Mouse (Mus musculus): Measurements from ENCODE around the gene Ankfn1.
A peak's percentile ranks its signal among the peaks of the same experiment; 100 is the strongest.

Ankfn1 gene

DNA sequence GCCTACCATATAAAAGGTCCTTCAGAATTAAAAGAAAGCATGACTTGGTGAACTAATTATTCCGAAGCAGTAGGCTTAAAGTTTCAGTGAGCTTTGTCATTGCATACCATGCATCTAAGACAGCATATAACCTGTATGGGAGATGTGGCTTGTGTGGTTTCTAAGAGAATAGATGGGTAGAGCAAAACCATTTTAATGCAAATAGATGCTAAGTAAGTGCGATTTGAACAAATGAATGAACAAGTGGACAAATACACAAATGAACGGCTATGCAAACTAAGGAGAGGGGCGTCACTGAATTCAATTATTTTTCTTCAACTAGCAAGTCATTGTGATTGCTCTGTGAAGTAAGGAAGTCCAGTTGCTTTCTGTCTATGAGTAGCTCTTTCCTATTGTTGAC lies 198.3 kb downstream of the Ankfn1 start:
- DNase-seq (ENCODE audit: low spot score in 2 of 2): no peak

- no peak for DNase-seq (ENCODE audit: low spot score in 2 of 2)
Observed at GRCm38 (mm10) chr11:89574269-89574838, 203.1 kb downstream of the Ankfn1 start.

DNA sequence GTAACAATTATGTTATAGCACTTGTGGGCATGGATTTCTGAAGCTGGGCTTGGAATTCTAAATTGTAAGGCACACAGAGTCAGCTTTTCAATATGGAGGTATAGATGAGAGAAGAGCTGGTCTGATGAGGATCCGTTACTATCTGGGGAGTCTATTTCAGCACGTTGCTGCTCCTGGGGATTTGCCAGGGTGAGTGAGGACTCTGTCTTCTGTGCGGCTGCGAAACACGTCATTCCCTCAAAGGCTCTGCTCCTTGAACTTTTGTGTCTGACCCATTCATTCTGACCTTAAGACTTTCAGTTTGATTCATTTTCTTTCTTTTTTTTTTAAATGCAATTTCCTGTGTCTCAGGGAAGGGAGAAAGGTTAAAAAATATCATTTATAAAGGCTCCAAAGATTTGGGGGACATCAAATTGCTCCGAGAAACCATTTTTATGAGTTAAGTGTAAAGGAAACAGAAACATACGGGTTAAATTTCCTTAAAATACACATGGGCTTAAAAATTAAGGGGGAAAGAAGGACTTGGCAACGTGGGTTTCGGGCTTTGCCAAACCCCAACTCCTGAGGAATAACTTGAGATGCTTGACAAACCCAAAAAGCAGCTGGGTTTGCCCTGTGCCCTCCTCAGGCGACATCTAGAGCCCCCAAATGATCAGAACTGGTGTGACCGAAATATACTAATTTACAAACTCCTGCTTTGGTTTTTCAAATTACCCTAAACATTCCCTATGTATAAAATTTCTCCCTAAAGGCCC lies 207.9 kb downstream of the Ankfn1 start:
- no peak for DNase-seq (ENCODE audit: low spot score in 2 of 2)

DNA sequence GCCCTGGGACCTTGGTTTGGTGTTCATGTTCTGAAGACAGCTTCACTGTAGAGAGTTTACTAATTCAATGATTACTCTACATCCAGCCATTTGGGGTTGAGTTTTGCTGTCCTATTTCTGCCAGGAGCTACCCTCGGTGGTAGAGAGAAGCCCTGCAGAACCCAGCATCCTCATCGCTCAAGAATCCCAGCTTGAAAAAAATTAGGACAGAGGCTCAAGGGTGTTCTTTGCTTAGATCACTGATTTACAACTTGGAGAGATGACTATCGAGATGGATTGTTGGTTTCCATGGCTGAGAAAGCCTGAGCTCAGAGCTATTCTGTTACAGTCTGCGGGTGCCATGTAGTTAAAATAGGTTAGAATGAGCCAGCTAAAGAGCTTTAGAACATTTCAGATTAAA lies 209.2 kb downstream of the Ankfn1 start:
- no peak for DNase-seq (ENCODE audit: low spot score in 2 of 2)

DNA sequence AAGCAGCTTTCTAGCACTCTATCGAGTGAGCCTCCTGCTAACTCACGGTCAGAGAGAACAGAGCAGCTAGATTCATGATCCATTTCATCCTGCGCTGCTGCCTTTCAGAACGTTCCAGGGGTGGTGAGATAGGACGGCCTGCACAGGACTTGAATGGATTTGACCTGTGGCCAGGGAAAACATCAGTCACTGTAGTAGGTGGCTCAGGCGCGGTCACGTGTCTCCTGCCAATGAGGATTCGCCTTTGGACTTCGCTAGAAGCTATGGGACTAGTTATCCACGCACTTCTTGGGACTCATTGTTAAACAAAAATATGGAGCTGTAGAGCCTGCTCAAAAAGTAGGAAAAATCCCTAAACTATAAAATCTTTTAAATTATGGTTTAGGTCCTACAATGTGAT lies 226.0 kb downstream of the Ankfn1 start:
- no peak for DNase-seq (ENCODE audit: low spot score in 2 of 2)

DNA sequence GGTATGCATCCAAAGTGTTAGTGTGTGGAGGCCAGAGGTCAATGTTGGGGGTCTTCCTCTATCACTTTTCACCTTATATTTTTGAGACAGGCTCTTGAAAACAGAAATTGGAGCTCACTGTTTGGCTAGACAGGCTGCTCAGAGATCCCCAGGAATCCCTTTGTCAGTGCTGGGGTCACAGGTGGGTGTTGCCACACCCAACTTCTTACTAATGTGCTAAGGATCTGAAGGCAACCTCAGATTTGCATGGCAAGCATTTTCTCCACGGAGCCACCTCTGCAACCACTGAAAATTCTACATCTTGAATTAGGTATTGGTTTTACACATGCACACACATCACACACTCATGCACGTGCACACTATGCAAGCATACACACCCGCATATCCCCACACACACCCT lies 226.5 kb downstream of the Ankfn1 start:
- DNase-seq (ENCODE audit: low spot score in 2 of 2): no peak

- DNase-seq (ENCODE audit: low spot score in 2 of 2): no peak
Observed at GRCm38 (mm10) chr11:89548786-89549185, 228.7 kb downstream of the Ankfn1 start.

DNA sequence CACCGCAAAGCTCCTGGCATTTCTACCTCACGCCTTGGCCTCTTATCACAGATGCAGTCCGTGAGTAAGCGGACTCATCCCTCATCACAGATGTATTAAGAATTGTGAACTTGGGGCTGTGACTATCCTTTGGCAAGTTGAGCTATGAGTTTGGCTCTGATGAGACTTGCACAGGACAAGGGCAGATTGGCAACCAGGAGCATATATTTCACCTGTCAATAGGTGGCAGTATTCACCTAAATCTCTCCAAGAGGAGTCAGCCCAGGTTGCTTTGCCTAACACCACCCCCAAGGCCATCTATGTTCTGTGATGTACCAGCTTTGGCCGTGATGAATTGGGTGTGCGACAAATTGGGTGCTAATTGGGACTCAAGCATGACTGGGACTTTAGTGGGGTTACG lies 231.3 kb downstream of the Ankfn1 start:
- DNase-seq (ENCODE audit: low spot score in 2 of 2): peak in 1 of 2 experiments; percentile 59

GRCm38 (mm10) chr11:89544856-89545817 lies 232.3 kb downstream of the Ankfn1 start:
- DNase-seq (ENCODE audit: low spot score in 2 of 2): no peak

DNA sequence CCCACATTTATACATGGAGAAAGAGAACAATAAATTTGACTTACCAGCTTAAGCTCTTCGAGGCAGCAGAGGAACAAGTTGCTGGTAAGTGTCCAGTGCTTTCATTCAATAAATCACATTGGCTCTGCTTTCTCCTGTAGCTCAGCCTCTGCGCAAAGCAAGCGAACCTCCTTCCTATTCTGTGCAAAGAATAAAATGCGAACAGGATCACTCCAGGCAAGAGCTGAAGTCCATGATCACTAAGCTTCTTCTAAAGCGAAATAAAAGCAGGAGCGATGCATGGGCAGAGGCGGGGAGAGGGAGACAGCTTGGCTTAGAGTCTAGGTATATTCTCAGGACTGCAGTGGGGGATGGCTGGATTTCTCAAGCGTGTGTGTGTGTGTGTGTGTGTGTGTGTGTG lies 239.1 kb downstream of the Ankfn1 start:
- DNase-seq (ENCODE audit: low spot score in 2 of 2): peak; percentile 18 to 31

- no peak for DNase-seq (ENCODE audit: low spot score in 2 of 2)
Observed at GRCm38 (mm10) chr11:89527800-89528430, 249.5 kb downstream of the Ankfn1 start.

DNA sequence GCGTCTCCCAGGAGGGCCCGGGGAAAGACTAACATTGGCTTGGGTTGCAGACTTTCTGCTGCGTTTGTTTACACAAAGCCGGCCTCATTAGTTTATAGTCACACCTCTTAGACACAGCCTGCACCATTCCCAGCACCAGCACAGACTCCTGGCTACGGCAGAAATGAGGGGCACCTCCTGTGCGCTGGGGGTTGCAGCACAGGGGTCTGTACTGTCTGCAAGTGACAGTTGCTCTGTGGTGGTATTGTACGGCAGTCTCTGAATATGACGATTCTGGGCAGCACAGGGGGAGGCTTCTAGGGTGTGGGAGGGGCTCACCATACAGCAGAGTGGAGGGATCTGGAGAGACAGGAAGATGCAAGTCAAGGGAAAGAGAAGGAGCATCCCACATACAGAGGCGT lies 262.0 kb downstream of the Ankfn1 start:
- no peak for DNase-seq (ENCODE audit: low spot score in 2 of 2)

DNA sequence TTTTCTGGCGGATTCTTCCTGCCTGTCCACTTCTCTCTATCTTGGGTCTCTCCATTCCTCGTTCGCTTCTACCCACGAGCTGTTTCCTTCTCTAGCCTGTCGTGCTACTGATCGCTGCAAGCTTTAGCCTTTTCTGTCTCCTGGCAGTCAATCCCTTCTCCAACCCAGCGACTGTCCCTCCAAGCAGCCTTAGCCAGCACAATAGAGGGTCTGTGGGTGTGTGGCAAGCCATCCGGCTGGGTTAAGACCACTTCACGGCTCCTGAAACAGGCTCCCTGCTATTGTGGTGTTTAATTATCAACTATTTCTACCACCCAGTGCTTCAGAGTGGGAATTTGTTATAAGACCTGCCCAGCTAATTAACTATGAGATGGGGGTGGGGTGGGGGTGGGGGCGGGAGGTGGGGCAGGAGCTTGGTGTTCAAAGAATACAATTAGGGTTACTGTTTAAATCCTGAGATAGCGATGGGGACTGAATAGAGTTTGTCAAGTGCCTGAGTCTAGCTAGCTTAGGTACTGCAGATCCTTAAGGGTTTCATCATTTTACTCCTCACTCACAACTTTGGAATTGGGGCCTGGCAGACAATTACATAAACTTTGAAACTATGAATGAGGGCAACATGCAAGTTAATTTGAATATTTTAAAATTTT lies 268.7 kb downstream of the Ankfn1 start:
- no peak for DNase-seq (ENCODE audit: low spot score in 2 of 2)

DNA sequence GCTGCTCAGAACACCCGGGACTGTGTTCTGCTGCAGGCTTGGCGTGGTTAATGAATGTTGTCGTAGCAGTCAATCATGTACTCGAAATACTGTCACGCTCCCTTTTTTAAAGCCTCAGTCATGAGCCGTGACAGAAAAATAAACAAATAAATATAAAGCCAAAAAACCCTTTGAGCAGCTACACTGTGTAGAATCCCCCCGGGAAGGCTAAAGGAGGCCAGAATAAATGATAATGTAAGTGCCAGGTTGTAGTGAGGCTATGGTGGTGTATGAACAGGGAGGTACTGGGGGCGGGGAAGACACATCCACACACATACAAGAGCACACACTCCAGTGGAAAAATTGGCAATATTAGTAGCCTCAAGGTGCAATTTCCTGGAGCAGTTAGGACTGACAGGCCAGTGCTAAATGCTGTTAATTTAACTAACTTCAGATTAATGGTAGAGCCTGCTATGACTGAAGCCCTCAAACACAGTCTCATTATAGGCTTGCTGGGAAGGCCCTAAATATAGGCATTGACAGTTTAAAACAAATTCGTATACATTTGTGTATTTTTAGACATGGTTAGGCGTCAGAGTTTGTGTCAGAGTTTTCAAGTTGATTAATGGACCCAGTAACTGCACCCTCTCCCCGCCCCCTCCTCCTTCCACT lies 270.7 kb downstream of the Ankfn1 start:
- DNase-seq (ENCODE audit: low spot score in 2 of 2): no peak

- no peak for DNase-seq (ENCODE audit: low spot score in 2 of 2)
Observed at GRCm38 (mm10) chr11:89505046-89505445, 272.4 kb downstream of the Ankfn1 start.

DNA sequence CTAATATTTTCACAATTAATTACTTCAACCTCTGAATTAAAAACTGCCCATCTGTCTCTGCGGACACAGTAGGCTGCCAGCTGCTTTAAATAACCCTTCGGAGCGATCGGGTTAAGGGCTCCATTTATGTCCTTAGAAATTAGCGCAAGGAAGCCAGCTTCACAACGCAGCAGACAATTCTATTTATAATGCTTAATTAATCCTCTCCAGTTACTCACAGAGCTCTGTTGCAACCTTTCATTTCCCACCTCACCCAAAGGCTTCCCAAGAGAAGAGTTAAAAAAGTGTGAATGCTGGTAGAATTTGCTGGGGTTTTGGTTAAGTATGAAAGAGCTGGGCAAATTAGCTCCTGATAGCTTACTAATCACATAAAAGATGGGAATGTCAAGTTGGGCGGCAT lies 275.7 kb downstream of the Ankfn1 start:
- DNase-seq (ENCODE audit: low spot score in 2 of 2): no peak

- no peak for DNase-seq (ENCODE audit: low spot score in 2 of 2)
Observed at GRCm38 (mm10) chr11:89500961-89501360, 276.5 kb downstream of the Ankfn1 start.

DNA sequence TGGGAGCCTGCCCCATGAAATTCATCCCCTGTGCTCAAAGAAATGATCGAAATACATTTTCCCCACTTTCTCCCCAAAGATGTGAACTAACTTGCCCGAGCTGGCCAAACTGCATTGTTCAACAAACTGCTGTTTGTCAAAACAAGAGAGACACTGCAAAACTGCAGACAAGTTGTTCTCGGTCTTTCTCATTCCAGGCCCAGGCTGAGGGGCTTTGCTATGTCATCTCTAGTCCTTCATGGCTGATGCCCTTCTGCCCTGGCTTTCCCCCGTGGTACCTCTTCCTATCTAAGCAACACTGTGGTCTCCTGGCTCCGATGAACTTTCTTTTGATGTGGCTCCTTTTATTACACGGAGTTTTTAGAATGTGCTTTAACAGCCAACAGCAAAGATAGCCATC lies 296.4 kb downstream of the Ankfn1 start:
- DNase-seq (ENCODE audit: low spot score in 2 of 2): no peak

GRCm38 (mm10) chr11:89476927-89477326 lies 300.5 kb downstream of the Ankfn1 start:
- DNase-seq (ENCODE audit: low spot score in 2 of 2): no peak

- DNase-seq (ENCODE audit: low spot score in 2 of 2): no peak
Observed at GRCm38 (mm10) chr11:89476047-89476446, 301.4 kb downstream of the Ankfn1 start.

GRCm38 (mm10) chr11:89472871-89473270 lies 304.6 kb downstream of the Ankfn1 start:
- DNase-seq (ENCODE audit: low spot score in 2 of 2): no peak
